Comparison of ENCODE assay signal across 17 mouse cellular contexts in genomic region chr16:39390626-39391025, GRCm38 (mm10).
"Had no signal": no experiment of that assay in that cellular context is flagged by ENCODE, and none has a peak within 500 bp of the region (broad histone marks: within the 10 kb centered on the region; RNA-seq: fewer than 3 reads in every experiment).

No protein-coding gene starts in this region.

- H3K27me3 ChIP-seq: liver, embryonic 15.5 days; lung, embryonic 15.5 days; midbrain, embryonic 12.5 days; neural tube, embryonic 13.5 days; neural tube, embryonic 15.5 days; stomach, embryonic 15.5 days had no signal

- H3K36me3 ChIP-seq: liver, embryonic 15.5 days; lung, embryonic 15.5 days; midbrain, embryonic 10.5 days; midbrain, embryonic 12.5 days; neural tube, embryonic 13.5 days; neural tube, embryonic 15.5 days; stomach, embryonic 15.5 days had no signal

- H3K9me3 ChIP-seq: liver, embryonic 15.5 days; lung, embryonic 15.5 days; midbrain, embryonic 10.5 days; midbrain, embryonic 12.5 days; neural tube, embryonic 13.5 days; neural tube, embryonic 15.5 days; stomach, embryonic 15.5 days had no signal

- H3K4me1 ChIP-seq: liver, embryonic 15.5 days; lung, embryonic 15.5 days; midbrain, embryonic 10.5 days; midbrain, embryonic 12.5 days; neural tube, embryonic 13.5 days; neural tube, embryonic 15.5 days; stomach, embryonic 15.5 days had no signal

- DNase-seq: liver, postnatal 0 days; lung, adult 2 months; lung, postnatal 10 days; lung, postnatal 4 days; right cerebral cortex, adult 18-20 months; thymus, adult 2 months; thymus, postnatal 14 days; thymus, postnatal 36 days had no signal

- H3K27ac ChIP-seq: liver, embryonic 15.5 days; lung, embryonic 15.5 days; midbrain, embryonic 10.5 days; midbrain, embryonic 12.5 days; neural tube, embryonic 13.5 days; neural tube, embryonic 15.5 days; stomach, embryonic 15.5 days; stomach, postnatal 0 days had no signal

- H3K4me3 ChIP-seq: liver, embryonic 15.5 days; lung, embryonic 15.5 days; midbrain, embryonic 10.5 days; midbrain, embryonic 12.5 days; myocyte; neural tube, embryonic 13.5 days; neural tube, embryonic 15.5 days; stomach, embryonic 15.5 days had no signal
